Mouse (Mus musculus): Measurements from ENCODE around the gene Ypel4.

The Ypel4 gene

DNA sequence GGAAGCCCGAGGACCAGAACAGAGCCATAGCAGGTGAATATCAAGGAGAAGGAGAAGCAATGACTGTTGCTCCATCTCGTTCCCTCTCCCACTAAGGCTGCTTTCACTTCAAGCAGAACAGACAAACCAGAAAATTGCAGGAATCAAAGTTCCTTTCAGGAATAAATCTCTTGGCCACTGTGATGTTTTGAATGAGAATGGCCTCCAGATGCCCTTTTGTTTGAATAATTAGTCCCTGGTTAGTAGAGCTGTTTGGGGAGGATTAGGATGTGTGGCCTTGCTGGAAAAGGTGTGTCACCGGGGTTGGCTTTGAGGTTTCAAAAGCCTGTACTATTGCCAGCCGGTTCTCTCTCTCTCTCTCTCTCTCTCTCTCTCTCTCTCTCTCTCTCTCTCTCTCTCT lies 28.4 kb downstream of the Ypel4 start:
- DNase-seq, result no peak

GRCm38 (mm10) chr2:84762818-84763217 lies 29.0 kb downstream of the Ypel4 start:
- DNase-seq, result no peak

- DNase-seq, result no peak
Measured at GRCm38 (mm10) chr2:84770501-84770900, 36.6 kb downstream of the Ypel4 start.

GRCm38 (mm10) chr2:84772454-84772853 lies 38.6 kb downstream of the Ypel4 start:
- no peak for DNase-seq

DNA sequence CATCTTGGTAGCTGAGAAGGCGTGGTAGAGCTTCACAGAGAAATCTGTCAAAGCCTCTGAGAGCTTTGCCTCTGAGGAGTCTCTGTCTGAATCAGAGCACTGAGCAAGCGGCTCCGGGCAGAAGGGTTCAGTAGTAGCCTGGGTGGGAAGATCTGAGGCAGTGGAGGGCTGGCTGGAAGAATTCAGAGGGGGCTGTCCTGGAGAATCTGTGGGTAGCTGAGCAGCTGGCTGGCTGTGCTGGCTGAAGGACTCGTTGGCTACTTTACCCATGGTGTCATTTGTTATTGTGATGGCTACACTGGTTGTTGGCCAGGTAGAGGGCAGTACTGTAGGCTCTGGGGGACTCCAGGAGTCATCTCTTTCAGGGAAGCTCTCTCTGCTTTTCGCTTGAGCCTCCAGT lies 39.3 kb downstream of the Ypel4 start:
- no peak for DNase-seq

DNA sequence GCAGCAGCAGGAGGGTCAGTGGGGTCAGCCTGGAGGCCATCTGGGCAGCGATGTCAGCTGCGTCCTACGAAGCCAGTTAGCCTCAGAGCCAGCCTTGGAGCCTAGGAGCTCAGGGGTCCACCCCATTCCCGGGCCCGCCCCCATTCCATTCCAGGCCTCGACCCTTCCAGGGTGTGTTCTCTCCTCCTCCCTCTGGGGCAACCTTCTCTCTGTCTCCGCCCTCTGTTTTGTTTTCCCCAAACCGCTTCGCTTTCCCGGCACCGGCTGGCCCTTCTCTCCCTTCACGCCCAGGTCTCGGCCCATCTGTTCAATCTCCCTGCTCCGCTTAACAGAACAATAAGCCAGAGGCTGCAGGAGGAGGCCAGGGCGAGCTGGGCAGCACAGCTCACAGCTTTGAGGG lies 40.9 kb downstream of the Ypel4 start:
- DNase-seq, result no peak

DNA sequence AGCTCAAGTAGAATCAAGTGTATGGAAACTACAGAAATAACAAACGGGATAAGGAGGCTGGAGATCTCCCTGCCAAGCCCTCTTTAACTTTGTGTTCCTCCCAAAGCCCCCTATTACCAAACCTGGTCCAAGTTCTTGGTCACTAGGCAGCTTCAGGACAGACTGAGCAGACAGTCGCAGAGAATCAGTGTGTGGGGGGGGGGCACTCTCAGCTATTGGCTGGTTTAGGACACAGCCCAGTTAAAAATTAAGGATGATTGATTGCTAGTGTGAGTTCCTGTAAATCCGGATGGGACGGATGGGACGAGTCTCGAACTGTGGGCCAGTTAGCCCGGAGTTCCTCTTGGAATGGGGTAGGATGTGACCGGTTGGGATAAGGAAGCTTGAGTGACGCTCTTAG lies 41.4 kb downstream of the Ypel4 start, which contains the start of gene Serping1:
Gene Serping1 (minus strand): TSS at position 204 of the 400 bp plus-strand sequence.
- DNase-seq, result no peak

DNA sequence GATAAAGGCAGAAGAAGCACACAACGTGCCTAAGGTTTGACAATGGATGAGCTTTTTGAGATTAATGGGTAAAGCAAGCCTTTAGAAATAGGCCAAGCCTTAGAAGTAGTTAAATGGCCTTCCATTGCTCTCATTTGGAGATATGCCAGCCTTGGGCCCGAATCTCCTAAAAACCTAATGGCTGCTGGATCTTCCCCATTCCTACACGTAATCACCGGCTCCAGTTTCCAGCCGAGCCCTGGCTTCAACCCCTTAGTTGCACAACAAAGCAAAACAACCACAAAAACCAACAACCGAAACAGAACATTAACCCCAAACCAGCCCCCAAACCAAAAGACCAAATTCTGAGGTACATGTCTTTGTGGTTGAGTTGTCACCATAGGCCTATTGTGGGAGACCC lies 41.8 kb downstream of the Ypel4 start:
- DNase-seq, result no peak

DNA sequence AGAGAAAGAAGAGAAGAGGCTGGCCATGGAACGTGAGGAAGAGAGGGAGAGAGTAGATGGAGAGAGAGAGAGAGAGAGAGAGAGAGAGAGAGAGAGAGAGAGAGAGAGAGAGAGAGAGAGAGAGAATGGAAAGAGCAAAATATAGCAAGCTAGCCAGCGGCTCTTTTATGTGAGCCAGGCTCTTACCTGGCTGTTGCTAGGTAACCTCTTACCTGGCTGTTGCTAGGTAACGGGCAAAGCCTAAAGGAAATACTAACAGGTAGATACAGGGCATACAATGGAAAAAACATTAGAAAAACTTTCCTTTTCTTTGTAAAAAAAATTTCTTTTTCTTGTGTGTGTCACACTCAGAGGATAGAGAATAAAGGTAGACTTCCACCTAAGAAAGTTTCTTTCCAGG lies 43.8 kb downstream of the Ypel4 start:
- DNase-seq, result no peak

GRCm38 (mm10) chr2:84779210-84779609 lies 45.4 kb downstream of the Ypel4 start:
- peak; percentile 67 for DNase-seq

DNA sequence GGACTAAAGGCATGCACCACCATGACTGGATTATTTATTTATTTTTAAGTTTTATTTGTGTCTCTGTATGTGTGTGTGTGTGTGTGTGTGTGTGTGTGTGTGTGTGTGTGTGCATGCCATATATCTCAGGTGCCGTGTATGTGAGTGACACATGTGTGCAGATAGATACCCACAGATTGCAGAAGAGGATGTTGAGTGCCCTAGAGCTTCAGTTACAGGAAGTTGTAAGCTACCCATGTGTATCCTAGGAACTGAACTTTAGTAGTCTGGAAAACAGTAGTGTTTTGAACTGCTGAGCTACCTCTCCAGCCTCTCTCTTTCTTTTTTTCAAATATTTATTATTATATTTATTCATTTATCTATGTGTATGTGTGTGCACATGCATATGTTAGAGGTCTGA lies 49.5 kb downstream of the Ypel4 start:
- no peak for DNase-seq

- no peak for DNase-seq
Measured at GRCm38 (mm10) chr2:84783840-84784566, 50.1 kb downstream of the Ypel4 start.
